Mouse (Mus musculus) hindbrain, embryonic 14.5 days (tissue): Measurements from ENCODE around the gene BC067074. TPM values are rescaled to one million over a fixed set of nuclear protein-coding genes. Genes with fewer than 3 reads are reported as not detected.

Experiments
- ATAC-seq: fragments of 200-750 bp; cut with Nextera tagmentation; 2 replicates; pipeline ENCODE4 v1.8.0; 2017; ENCODE audit warnings: moderate number of reproducible peaks, mild to moderate bottlenecking, moderate TSS enrichment, moderate library complexity; ENCODE audit not compliant: low FRiP score
- DNase-seq: peaks from one replicate; pipeline ENCODE4 v3.0.0-alpha.2; 2015; ENCODE audit warnings: low spot score
- H3K27ac ChIP-seq: fragments of 300-500 bp; sonication (generic); 2 replicates; pipeline ENCODE4 v1.5.1; 2014; ENCODE audit warnings: mild to moderate bottlenecking, moderate library complexity
- H3K27me3 ChIP-seq: fragments of 300-500 bp; sonication (generic); 2 replicates; pipeline ENCODE4 v1.6.1; 2014; ENCODE audit warnings: mild to moderate bottlenecking, low read length, mixed read lengths; ENCODE audit not compliant: control insufficient read depth, insufficient read depth
- H3K36me3 ChIP-seq: fragments of 300-500 bp; sonication (generic); replicated peaks from 2 replicates; pipeline ENCODE4 v1.6.1; 2014; ENCODE audit not compliant: control insufficient read depth, insufficient read depth
- H3K4me1 ChIP-seq: fragments of 300-500 bp; sonication (generic); replicated peaks from 2 replicates; pipeline ENCODE4 v1.6.1; 2014; ENCODE audit warnings: antibody characterized with exemption, low read length, mixed read lengths; ENCODE audit not compliant: control insufficient read depth, insufficient read depth
- H3K4me2 ChIP-seq: fragments of 300-500 bp; sonication (generic); replicated peaks from 2 replicates; pipeline ENCODE4 v1.6.1; 2014; ENCODE audit warnings: mild to moderate bottlenecking, moderate library complexity
- H3K4me3 ChIP-seq: fragments of 300-500 bp; sonication (generic); replicated peaks from 2 replicates; pipeline ENCODE4 v1.5.1; 2014; ENCODE audit warnings: mild to moderate bottlenecking, low read length
- H3K9ac ChIP-seq: fragments of 300-500 bp; sonication (generic); 2 replicates; pipeline ENCODE4 v1.6.1; 2014
- H3K9me3 ChIP-seq: fragments of 300-500 bp; sonication (generic); 2 replicates; pipeline ENCODE4 v1.6.1; 2016; ENCODE audit warnings: low read length; ENCODE audit not compliant: control insufficient read depth
- WGBS: fragments of 180-500 bp; shearing (Covaris S2); extraction: QIAGEN DNeasy Blood & Tissue Kit; methylation state at CpG from one replicate; pipeline ENCODE4 v1.1.7; 2014; 5-methylcytosine and 5-hydroxymethylcytosine counted together
- polyA plus RNA-seq: library from polyadenylated mRNA; unstranded; fragments of >200 nt; fragmentation: Nextera tagmentation; extraction: Ambion mirVana; gene quantifications from 2 replicates; pipeline ENCODE4 v1.2.1, GENCODE M21; 2014

BC067074 gene
- polyA plus RNA-seq, 1 experiment from 2014 or later, result 1.0 TPM

DNA sequence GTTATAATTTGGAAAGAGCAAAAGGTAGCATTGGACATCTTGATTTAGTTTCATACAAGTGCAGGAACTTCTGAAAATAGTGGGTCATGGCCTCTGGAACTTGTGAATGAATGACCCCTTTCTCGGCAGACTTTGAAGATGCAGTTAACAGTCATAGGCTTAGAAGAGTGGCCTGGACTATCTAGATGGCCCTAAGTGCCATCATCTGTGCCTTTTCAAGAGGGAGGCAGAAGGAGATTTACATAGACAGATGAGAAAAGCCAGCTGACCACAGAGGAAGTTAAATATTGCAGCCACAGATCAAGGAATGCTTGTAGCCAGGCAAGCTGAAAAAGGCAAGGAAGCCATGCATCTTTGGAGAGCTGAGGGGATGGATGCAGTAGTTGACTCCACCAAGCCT is 66.7 kb downstream of the BC067074 start:
- no peak overlapping the region for H3K9ac ChIP-seq
- H3K4me2 ChIP-seq, result no peak overlapping the region
- H3K4me1 ChIP-seq, result peaks cover 22% of the 10 kb centered on the region; the same call in 1 of the 2 replicates
- no peak for ATAC-seq
- no peaks in the 10 kb centered on the region for H3K36me3 ChIP-seq
- H3K27me3 ChIP-seq, result no peaks in the 10 kb centered on the region
- H3K9me3 ChIP-seq, result no peaks in the 10 kb centered on the region
- no peak for DNase-seq
- H3K4me3 ChIP-seq, result no peak overlapping the region
- H3K27ac ChIP-seq, result no peak overlapping the region
- WGBS, result 87% methylated on average over 1 of the region's 1 CpGs

DNA sequence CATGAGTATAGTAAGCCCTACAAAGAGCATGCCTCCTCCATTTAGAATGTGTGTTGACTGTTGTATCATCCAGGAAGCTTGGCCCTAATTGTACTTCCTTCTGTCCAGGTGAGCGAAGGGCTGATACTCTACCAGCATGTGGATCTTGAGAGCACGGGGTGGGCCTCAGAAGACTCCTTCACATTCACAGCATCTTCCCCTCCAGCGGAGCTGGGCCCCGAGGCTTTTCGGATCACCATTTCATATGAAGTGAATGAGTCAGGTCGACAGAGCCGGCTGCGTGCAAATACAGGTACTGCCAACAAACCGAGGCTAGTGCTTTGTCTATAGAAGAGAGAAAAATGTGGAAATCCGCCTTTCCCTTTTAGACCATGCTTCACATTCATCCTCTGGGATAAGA is 73.0 kb downstream of the BC067074 start:
- H3K36me3 ChIP-seq, result no peaks in the 10 kb centered on the region
- no peaks in the 10 kb centered on the region for H3K4me1 ChIP-seq
- 93% methylated on average over 10 of the region's 10 CpGs for WGBS
- H3K4me2 ChIP-seq, result no peak overlapping the region
- no peaks in the 10 kb centered on the region for H3K27me3 ChIP-seq
- ATAC-seq (no peak), DNase-seq (no peak)
- no peaks in the 10 kb centered on the region for H3K9me3 ChIP-seq
- no peak overlapping the region for H3K9ac ChIP-seq
- H3K4me3 ChIP-seq, result no peak overlapping the region
- H3K27ac ChIP-seq, result no peak overlapping the region

DNA sequence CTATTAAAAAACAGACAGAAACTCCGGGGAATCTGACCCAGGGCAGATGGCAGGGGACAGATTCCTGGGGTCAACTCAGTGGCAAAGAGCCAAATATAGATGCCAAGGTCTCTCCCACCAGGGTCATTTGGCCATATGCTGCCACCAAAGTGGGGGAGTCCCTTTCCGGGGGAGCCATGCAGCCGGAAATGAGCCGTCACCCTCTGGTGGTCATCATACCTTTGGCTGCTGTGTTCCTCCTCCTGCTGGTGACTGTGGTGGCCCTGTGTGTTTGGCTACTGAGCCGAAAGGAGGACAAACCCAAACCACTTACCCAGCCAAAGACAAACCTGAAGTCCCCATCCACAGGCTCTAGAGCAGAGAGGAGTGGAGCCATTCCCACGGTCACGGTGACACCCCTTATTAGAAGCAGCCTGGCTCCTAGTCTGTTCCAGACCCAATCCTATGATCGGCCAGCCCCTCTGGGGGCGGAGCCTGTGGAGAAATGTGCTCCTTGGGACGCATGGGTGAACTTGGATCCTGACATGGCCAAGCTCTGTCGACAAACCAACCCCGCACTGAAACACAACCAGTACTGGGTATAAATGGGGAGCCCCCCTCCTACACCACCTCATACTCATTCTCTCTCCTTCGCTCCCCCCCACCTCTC is 76.1 kb downstream of the BC067074 start:
- ATAC-seq (no peak), DNase-seq (no peak)
- 81% methylated on average over 13 of the region's 13 CpGs for WGBS
- no peaks in the 10 kb centered on the region for H3K9me3 ChIP-seq
- H3K36me3 ChIP-seq, result no peaks in the 10 kb centered on the region
- no peak overlapping the region for H3K4me3 ChIP-seq
- H3K4me1 ChIP-seq, result no peaks in the 10 kb centered on the region
- no peak overlapping the region for H3K9ac ChIP-seq
- H3K27me3 ChIP-seq, result no peaks in the 10 kb centered on the region
- no peak overlapping the region for H3K27ac ChIP-seq
- H3K4me2 ChIP-seq, result no peak overlapping the region

GRCm38 (mm10) chr13:113369622-113370021 is 76.7 kb downstream of the BC067074 start:
- Histone ChIP-seq H3K36me3 (no peaks in the 10 kb centered on the region), H3K9me3 (no peaks in the 10 kb centered on the region)
- WGBS, result 94% methylated on average over 10 of the region's 10 CpGs

GRCm38 (mm10) chr13:113373291-113374083 is 80.5 kb downstream of the BC067074 start:
- Histone ChIP-seq H3K27ac (no peak overlapping the region), H3K4me1 (no peaks in the 10 kb centered on the region), H3K27me3 (no peaks in the 10 kb centered on the region), H3K4me3 (no peak overlapping the region), H3K9ac (no peak overlapping the region), H3K36me3 (no peaks in the 10 kb centered on the region), H3K4me2 (no peak overlapping the region), H3K9me3 (no peaks in the 10 kb centered on the region)
- DNase-seq (no peak), ATAC-seq (no peak)
- 85% methylated on average over 12 of the region's 12 CpGs for WGBS

More at GRCm38 (mm10) chr13:113369622-113370021, 76.7 kb downstream of the BC067074 start:
- Histone ChIP-seq H3K27me3 (no peaks in the 10 kb centered on the region), H3K4me2 (no peak overlapping the region), H3K4me1 (no peaks in the 10 kb centered on the region), H3K4me3 (no peak overlapping the region), H3K27ac (no peak overlapping the region), H3K9ac (no peak overlapping the region)
- no peak for DNase-seq
- ATAC-seq, result no peak

- H3K36me3 ChIP-seq, result no peaks in the 10 kb centered on the region
- H3K27ac ChIP-seq, result no peak overlapping the region
- no peaks in the 10 kb centered on the region for H3K4me1 ChIP-seq
- ATAC-seq, result no peak
- no peak for DNase-seq
- H3K4me2 ChIP-seq, result no peak overlapping the region
- no peaks in the 10 kb centered on the region for H3K9me3 ChIP-seq
- H3K4me3 ChIP-seq, result no peak overlapping the region
- H3K27me3 ChIP-seq, result no peaks in the 10 kb centered on the region
- WGBS, result 66% methylated on average over 2 of the region's 2 CpGs
- H3K9ac ChIP-seq, result no peak overlapping the region
These were observed 81.1 kb downstream of the BC067074 start for GRCm38 (mm10) chr13:113374084-113374405.

GRCm38 (mm10) chr13:113377631-113378030 is 84.7 kb downstream of the BC067074 start:
- DNase-seq (no peak), ATAC-seq (no peak)
- Histone ChIP-seq H3K4me3 (no peak overlapping the region), H3K36me3 (no peaks in the 10 kb centered on the region), H3K9ac (no peak overlapping the region), H3K4me2 (no peak overlapping the region), H3K27me3 (no peaks in the 10 kb centered on the region), H3K4me1 (0 out of 2 replicates have a peak, but pooled peaks cover 5% of the 10 kb centered on the region), H3K27ac (no peak overlapping the region), H3K9me3 (no peaks in the 10 kb centered on the region)
- WGBS, result 91% methylated on average over 7 of the region's 7 CpGs

DNA sequence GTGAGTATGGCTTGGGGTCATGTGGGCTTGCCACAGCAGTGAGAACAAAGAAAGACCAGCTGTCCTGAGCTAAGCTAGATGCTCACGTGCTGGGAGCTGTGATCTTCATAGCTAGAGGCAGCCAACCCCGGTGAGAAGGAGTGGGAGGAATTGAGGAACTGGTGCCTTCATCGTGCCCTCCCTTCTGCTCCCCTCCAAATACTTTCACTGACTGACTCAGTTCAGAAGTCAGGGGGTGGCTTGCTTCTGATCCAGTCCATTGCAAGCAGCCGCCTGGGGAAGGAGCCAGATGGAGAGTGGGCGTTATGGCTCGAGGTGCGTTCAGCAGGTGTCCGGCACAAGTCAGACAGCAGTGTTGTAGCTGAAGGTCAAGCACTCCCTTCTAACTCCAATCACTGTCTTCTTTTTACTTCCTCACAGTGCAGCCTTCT is 86.0 kb downstream of the BC067074 start:
- Histone ChIP-seq H3K9me3 (no peaks in the 10 kb centered on the region), H3K27ac (no peak overlapping the region), H3K4me1 (0 out of 2 replicates have a peak, but pooled peaks cover 5% of the 10 kb centered on the region), H3K9ac (no peak overlapping the region), H3K4me3 (no peak overlapping the region), H3K36me3 (no peaks in the 10 kb centered on the region), H3K4me2 (no peak overlapping the region), H3K27me3 (no peaks in the 10 kb centered on the region)
- no peak for ATAC-seq
- 73% methylated on average over 8 of the region's 8 CpGs for WGBS
- DNase-seq, result no peak

DNA sequence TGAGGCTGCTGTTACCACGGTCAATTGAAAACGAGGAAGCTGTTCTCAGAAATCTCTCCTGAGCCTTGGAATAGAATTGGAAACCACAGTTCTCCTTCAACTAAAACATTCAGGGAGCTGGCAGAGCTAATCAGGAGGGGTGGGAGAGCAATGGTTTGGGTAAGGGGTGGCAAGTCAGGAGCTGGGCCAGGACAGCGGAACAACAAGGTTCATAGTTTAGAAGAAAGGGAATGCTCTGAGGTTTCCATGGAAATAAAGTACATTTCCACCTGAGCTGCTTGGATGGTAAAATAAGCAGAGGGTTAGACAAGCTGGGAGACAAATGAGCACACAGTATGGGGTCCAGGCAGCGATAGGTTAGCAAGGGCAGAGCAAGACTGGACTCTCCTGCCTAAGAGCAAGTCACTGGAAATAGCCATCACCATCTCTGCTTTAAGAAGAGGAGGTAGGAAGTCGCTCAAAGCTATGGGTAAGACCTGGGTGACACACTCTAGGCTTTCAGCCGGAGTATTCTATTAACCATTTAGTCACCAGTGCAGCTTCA is 86.9 kb downstream of the BC067074 start:
- no peak overlapping the region for H3K4me2 ChIP-seq
- H3K27me3 ChIP-seq, result no peaks in the 10 kb centered on the region
- 0 out of 2 replicates have a peak, but pooled peaks cover 5% of the 10 kb centered on the region for H3K4me1 ChIP-seq
- WGBS, result 37% methylated on average over 6 of the region's 6 CpGs
- H3K9ac ChIP-seq, result no peak overlapping the region
- H3K9me3 ChIP-seq, result no peaks in the 10 kb centered on the region
- H3K4me3 ChIP-seq, result no peak overlapping the region
- DNase-seq, result no peak
- ATAC-seq, result no peak
- H3K36me3 ChIP-seq, result no peaks in the 10 kb centered on the region
- H3K27ac ChIP-seq, result no peak overlapping the region
